Mouse (Mus musculus): ENCODE results near the gene Pten. TPM values are rescaled to one million over a fixed set of nuclear protein-coding genes. Genes with fewer than 3 reads are reported as not detected.

Gene Pten
- polyA plus RNA-seq, 1 experiment from 2014 or later: 10.6 TPM

DNA sequence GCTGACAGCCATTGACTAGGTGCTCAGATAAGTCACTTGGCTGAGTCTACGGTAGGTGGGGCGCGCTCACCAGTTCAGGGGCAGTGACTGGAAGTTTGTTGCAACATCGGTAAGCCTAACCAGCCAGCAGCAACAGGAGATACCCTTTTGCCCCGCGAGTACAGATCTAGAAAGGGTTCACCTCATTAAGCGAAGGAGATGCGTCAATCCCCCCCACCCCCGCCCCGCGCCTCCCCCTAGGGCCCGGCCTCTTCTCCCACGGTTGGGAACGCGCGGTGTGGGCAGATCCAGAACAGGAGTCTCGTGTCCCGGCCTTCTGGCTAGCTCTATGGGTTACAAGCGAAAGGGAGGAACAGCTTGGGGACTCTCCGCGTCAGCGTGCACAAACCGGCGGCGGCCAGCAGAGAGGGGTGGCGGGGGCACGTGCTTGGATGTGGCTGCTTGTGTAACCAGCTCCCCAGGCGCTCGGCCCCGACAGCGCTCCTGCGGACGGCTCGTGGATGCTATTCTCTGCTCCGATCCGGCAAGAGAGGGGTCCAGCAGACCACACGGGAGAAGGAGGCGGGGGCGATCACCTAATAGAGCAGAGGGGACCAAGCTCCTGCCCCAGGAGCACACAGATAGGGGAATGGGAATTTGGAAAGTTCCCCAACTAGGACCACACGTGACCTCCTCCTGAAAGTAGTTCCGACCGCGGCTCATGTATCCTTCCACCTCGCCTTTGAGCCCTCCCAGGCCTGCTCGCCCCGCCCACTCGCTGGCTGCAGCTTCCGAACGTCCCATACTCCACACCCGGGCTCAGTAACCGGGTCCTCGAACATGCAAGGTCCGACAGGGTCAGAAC is 1.3 kb upstream of the Pten start:
- H3K4me1 ChIP-seq (replicated peaks): peaks cover 23% of the 10 kb centered on the region
- H3K27ac ChIP-seq (replicated peaks): peak overlapping the region; percentile 100
- peak; percentile 87 for ATAC-seq (ENCODE audit: low FRiP score, low read depth)
- H3K4me3 ChIP-seq: peak overlapping the region; percentile 100
- H3K4me2 ChIP-seq: peak overlapping the region; percentile 98
- no peaks in the 10 kb centered on the region for H3K36me3 ChIP-seq
- H3K27me3 ChIP-seq: no peaks in the 10 kb centered on the region
- peak overlapping the region; percentile 78 for H3K9ac ChIP-seq
- under 1% methylated on average over 53 of the region's 53 CpGs for WGBS
- no peaks in the 10 kb centered on the region for H3K9me3 ChIP-seq

DNA sequence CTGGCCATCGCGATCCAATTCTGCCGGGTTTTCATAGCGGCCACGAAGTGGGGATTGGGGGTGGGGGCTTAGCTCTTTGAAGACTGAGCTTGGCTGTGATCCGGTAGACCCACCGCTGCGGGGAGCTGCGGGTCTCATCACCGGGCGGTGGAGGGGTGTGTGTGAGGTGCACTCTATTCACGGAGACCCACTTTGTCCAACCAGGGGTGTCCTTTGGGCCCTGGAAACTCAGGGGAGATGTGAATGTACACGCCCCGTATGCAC is 729 bp upstream of the Pten start:
- Histone ChIP-seq H3K27ac (replicated peaks) (peak overlapping the region; percentile 100), H3K27me3 (no peaks in the 10 kb centered on the region), H3K4me3 (peak overlapping the region; percentile 100), H3K9ac (peak overlapping the region; percentile 78), H3K4me2 (peak overlapping the region; percentile 98), H3K9me3 (no peaks in the 10 kb centered on the region), H3K36me3 (no peaks in the 10 kb centered on the region), H3K4me1 (replicated peaks) (peaks cover 26% of the 10 kb centered on the region)
- peak; percentile 67 for ATAC-seq (ENCODE audit: low FRiP score, low read depth)
- under 1% methylated on average over 14 of the region's 14 CpGs for WGBS

DNA sequence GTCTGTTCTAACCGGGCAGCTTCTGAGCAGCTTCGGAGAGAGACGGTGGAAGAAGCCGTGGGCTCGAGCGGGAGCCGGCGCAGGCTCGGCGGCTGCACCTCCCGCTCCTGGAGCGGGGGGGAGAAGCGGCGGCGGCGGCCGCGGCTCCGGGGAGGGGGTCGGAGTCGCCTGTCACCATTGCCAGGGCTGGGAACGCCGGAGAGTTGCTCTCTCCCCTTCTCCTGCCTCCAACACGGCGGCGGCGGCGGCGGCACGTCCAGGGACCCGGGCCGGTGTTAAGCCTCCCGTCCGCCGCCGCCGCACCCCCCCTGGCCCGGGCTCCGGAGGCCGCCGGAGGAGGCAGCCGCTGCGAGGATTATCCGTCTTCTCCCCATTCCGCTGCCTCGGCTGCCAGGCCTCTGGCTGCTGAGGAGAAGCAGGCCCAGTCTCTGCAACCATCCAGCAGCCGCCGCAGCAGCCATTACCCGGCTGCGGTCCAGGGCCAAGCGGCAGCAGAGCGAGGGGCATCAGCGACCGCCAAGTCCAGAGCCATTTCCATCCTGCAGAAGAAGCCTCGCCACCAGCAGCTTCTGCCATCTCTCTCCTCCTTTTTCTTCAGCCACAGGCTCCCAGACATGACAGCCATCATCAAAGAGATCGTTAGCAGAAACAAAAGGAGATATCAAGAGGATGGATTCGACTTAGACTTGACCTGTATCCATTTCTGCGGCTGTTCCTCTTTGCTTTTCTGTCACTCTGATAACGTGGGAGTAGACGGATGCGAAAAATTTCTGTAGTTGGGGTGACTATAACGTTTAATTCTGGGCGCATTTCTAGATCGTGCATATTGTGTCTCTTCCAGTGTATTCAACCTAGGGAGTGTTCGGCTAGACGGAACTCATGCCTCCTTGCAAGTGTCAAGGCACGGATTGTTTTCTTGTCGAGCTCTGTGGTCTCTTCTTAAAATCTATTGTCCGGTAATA is 815 bp downstream of the Pten start:
- peak; percentile 0; the same call in 1 of the 2 replicates for ATAC-seq (ENCODE audit: low FRiP score, low read depth)
- peak overlapping the region; percentile 100 for H3K4me3 ChIP-seq
- H3K4me1 ChIP-seq (replicated peaks): peaks cover 38% of the 10 kb centered on the region
- H3K36me3 ChIP-seq: no peaks in the 10 kb centered on the region
- H3K4me2 ChIP-seq: peak overlapping the region; percentile 98
- peak overlapping the region; percentile 100 for H3K27ac ChIP-seq (replicated peaks)
- no peaks in the 10 kb centered on the region for H3K9me3 ChIP-seq
- H3K9ac ChIP-seq: peak overlapping the region; percentile 100
- WGBS: under 1% methylated on average over 54 of the region's 69 CpGs
- H3K27me3 ChIP-seq: no peaks in the 10 kb centered on the region

DNA sequence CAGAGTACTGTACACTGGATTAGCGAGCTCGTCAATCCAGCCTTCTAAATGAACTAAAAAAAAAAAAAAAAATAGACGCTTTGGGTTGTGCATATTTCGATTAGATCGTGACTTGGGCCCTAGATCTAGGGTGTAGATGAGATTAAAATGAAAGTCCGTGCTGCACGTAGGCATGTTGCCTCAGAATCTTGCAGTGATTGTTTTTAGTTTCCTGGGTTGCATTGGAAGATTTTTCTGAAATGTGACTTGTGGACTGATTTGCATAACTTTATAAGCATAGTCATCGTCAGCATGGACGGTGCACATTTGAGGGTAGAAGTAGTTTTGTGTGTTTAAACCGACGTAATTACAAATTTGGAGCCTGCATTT is 1.5 kb downstream of the Pten start:
- Histone ChIP-seq H3K9me3 (no peaks in the 10 kb centered on the region), H3K4me2 (peak overlapping the region; percentile 98), H3K27ac (replicated peaks) (peak overlapping the region; percentile 100), H3K9ac (peak overlapping the region; percentile 100), H3K4me3 (peak overlapping the region; percentile 100), H3K4me1 (replicated peaks) (peaks cover 44% of the 10 kb centered on the region), H3K27me3 (no peaks in the 10 kb centered on the region), H3K36me3 (no peaks in the 10 kb centered on the region)
- WGBS: under 1% methylated on average over 11 of the region's 11 CpGs
- no peak for ATAC-seq (ENCODE audit: low FRiP score, low read depth)

DNA sequence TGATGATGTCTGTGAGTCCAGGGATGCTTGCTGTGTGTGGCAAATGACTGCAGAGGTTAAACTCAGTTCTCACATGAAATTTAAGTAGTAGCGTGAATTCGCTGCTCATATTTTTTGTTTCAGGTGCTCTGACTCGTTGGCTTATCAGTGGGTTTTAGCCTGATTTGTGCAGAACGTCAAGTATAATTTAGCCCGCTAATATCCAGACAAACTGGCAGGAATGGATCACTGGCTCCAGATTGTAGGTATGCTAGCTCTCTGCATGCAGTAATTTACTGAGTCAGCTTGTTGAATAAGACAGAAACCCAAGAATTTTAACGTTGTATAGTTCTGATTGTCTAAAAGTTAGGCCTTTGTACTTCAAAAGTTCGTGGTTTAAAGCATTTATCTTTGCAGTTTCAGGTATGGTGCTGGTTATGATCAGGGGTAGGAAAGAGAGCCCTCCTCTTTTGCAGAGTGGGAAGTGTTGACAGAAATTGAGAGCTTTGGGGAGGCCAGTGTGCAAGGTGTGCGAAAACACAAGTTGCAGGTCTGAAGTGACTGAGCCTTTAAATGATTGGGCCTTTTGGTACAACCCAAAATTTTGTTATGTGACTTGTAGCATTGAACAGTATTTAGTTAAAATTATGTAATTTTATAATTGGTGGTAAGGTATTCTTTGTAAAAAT is 2.2 kb downstream of the Pten start:
- Histone ChIP-seq H3K36me3 (no peaks in the 10 kb centered on the region), H3K4me1 (replicated peaks) (peaks cover 46% of the 10 kb centered on the region), H3K27me3 (no peaks in the 10 kb centered on the region), H3K9me3 (no peaks in the 10 kb centered on the region), H3K27ac (replicated peaks) (no peak overlapping the region), H3K4me3 (peak overlapping the region; percentile 100), H3K4me2 (peak overlapping the region; percentile 98), H3K9ac (peak overlapping the region; percentile 100)
- ATAC-seq (ENCODE audit: low FRiP score, low read depth): no peak
- under 1% methylated on average over 8 of the region's 8 CpGs for WGBS

DNA sequence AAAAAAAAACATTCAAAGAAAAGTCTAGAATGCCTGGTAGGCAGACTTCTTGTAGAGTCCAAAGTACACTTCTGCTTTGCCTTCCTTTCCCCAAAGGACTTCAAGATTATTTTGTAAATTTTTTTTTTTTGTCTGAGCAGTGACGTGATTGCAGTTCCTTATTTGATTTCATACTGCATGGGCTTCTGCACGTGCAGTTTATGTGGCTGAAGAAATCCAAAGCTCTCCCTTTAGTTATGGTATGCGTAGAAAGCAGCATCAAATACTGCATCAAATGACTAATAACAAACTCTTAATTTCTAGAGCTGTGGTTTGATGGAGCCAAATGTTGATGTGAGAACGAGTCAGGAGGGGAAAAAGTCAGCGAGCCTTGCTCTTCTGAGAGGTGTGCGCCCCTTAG is 3.2 kb downstream of the Pten start:
- Histone ChIP-seq H3K27ac (replicated peaks) (no peak overlapping the region), H3K4me2 (peak overlapping the region; percentile 98), H3K36me3 (no peaks in the 10 kb centered on the region), H3K9me3 (no peaks in the 10 kb centered on the region), H3K4me3 (peak overlapping the region; percentile 100), H3K9ac (peak overlapping the region; percentile 40; the same call in 1 of the 2 replicates), H3K27me3 (no peaks in the 10 kb centered on the region), H3K4me1 (replicated peaks) (peaks cover 40% of the 10 kb centered on the region)
- no peak for ATAC-seq (ENCODE audit: low FRiP score, low read depth)
- 24% methylated on average over 6 of the region's 6 CpGs for WGBS

DNA sequence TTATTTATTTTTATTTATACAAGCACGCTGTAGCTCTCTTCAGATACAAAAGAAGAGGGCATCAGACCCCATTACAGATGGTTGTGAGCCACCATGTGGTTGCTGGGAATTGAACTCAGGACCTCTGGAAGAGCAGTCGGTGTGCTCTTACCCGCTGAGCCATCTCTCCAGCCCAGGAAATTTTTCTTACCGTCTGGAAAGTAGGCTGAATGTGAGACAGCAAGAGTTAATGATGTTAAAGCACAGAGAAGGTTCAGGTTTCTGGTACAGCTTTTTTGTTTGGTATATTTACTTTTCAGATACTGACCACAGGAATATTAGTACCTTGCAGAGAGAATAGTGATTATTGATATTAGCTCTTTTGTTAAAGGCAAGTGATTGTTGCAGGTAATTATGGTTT is 3.9 kb downstream of the Pten start:
- Histone ChIP-seq H3K4me1 (replicated peaks) (peaks cover 41% of the 10 kb centered on the region), H3K27ac (replicated peaks) (no peak overlapping the region), H3K36me3 (no peaks in the 10 kb centered on the region), H3K4me2 (peak overlapping the region; percentile 98), H3K4me3 (peak overlapping the region; percentile 100), H3K9ac (no peak overlapping the region), H3K27me3 (no peaks in the 10 kb centered on the region), H3K9me3 (no peaks in the 10 kb centered on the region)
- ATAC-seq (ENCODE audit: low FRiP score, low read depth): no peak
- 49% methylated on average over 4 of the region's 4 CpGs for WGBS

DNA sequence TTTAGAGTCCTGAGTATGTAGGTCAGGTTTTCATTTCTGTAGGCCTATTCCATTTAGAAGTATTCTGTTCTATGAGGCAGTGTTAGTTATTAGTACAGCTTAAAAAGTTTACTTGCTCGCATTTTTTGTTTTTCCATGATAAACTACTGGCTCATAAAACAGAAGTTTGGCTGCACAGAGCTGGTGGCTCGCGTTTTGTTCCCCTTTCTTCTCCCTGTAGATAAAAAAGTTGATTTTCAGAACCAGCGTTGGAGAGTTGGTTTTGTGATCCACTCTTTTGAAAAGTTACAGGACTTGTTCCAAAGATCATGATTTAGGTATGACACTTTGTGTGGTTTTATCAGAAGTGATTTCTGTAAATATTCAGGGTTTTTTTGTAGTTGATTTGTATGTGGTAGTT is 5.2 kb downstream of the Pten start:
- ATAC-seq (ENCODE audit: low FRiP score, low read depth): no peak
- Histone ChIP-seq H3K27ac (replicated peaks) (no peak overlapping the region), H3K4me1 (replicated peaks) (peaks cover 41% of the 10 kb centered on the region), H3K9me3 (no peaks in the 10 kb centered on the region), H3K4me3 (no peak overlapping the region), H3K4me2 (peak overlapping the region; percentile 19), H3K36me3 (no peaks in the 10 kb centered on the region), H3K9ac (no peak overlapping the region), H3K27me3 (no peaks in the 10 kb centered on the region)
- WGBS: 89% methylated on average over 4 of the region's 4 CpGs

DNA sequence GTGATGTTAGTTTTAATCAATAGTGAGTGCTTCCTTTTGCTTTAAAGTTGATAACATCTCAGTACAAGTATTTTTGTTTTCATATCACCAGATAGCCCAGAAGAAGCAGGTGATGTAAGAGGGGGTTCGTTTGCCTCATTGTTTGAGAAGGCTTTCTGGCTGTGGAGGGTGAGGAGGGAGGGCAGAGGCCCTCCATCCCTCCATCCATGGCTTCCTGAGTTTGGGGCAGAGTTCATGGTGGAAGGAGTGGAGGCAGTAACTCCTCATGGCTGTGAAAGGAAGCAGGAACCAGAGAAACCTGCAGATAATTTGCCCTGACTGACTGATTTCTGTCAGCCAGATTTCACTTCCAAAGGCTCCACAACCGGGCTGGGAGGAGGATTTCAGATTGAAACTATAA is 21.1 kb downstream of the Pten start:
- H3K27ac ChIP-seq (replicated peaks): no peak overlapping the region
- no peaks in the 10 kb centered on the region for H3K36me3 ChIP-seq
- H3K27me3 ChIP-seq: no peaks in the 10 kb centered on the region
- H3K9me3 ChIP-seq: no peaks in the 10 kb centered on the region
- WGBS: 53% methylated on average over 2 of the region's 2 CpGs
- no peak for ATAC-seq (ENCODE audit: low FRiP score, low read depth)
- H3K4me2 ChIP-seq: no peak overlapping the region
- H3K4me1 ChIP-seq (replicated peaks): peaks cover 6% of the 10 kb centered on the region
- H3K4me3 ChIP-seq: no peak overlapping the region
- no peak overlapping the region for H3K9ac ChIP-seq

DNA sequence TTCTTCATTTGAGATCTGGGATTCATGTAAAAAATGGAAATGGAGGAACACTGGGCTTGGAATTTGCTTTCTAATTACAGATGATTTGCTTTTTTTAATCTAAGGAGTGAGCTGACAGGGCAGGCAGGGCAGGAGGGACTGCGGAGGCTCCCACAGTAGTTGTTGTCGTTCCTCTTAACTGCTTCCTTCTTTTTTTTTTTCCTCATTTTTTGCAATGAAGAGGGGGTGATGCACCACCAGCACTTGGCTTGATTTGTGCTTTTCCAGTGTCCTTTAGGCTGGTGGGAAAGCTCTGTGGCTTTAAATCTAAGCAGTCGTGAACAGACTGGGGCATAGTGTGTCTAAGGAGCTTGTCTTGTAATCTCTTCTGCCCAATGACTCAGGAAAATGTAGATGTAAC is 21.8 kb downstream of the Pten start:
- Histone ChIP-seq H3K36me3 (no peaks in the 10 kb centered on the region), H3K4me1 (replicated peaks) (peaks cover 6% of the 10 kb centered on the region; the same call in 1 of the 2 replicates), H3K9me3 (no peaks in the 10 kb centered on the region), H3K27ac (replicated peaks) (no peak overlapping the region), H3K4me2 (no peak overlapping the region), H3K9ac (no peak overlapping the region), H3K27me3 (no peaks in the 10 kb centered on the region), H3K4me3 (no peak overlapping the region)
- 64% methylated on average over 3 of the region's 3 CpGs for WGBS
- ATAC-seq (ENCODE audit: low FRiP score, low read depth): no peak

DNA sequence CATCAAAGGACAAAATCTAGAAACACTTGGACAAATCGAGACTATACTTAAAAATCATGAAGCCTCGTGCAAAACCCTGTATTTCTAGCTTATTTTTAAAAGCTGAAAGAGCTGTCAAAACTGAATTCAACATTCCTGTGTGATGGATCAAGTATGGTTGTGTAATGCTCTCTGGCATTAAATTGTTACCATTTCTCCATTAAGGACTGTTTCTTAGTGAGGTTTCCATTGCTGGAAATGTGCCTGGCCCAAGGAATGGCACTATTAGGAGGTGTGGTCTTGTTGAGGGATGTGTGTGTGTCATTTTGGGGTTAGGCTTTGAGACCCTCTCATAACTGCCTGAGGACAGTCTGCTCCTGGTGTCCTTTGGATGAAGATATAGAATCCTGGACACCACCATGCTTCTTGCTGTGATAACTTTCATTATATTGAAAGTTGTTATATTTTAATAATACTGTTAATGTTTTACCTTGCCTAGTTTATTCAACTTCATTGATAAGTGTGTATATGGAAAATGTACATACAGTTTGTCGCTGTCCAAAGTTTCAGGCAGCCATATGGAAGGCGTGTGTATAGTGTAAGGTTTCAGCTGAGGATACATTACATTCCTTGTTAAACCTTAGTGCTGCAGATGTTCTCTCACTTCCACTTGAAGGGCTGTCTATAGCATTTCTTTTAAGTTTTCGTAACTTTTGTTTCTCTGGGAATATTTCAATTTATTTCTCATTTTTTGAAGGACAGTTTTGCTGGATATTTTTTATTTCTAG is 24.2 kb downstream of the Pten start:
- no peak overlapping the region for H3K27ac ChIP-seq (replicated peaks)
- ATAC-seq (ENCODE audit: low FRiP score, low read depth): no peak
- H3K4me2 ChIP-seq: no peak overlapping the region
- no peaks in the 10 kb centered on the region for H3K36me3 ChIP-seq
- H3K4me1 ChIP-seq (replicated peaks): peaks cover 4% of the 10 kb centered on the region; the same call in 1 of the 2 replicates
- H3K9ac ChIP-seq: no peak overlapping the region
- H3K27me3 ChIP-seq: no peaks in the 10 kb centered on the region
- 93% methylated on average over 5 of the region's 5 CpGs for WGBS
- no peak overlapping the region for H3K4me3 ChIP-seq
- H3K9me3 ChIP-seq: no peaks in the 10 kb centered on the region

Data from hindbrain, embryonic 15.5 days (tissue).